Mouse (Mus musculus) thymus, postnatal 10 days (tissue): ENCODE data around the gene Dysf.

Experiments used
- DNase-seq, 2 experiments: peaks; one replicate each; pipeline ENCODE4 v3.0.0; 2021; ENCODE audit warnings: low spot score in 2 of 2

Gene Dysf

DNA sequence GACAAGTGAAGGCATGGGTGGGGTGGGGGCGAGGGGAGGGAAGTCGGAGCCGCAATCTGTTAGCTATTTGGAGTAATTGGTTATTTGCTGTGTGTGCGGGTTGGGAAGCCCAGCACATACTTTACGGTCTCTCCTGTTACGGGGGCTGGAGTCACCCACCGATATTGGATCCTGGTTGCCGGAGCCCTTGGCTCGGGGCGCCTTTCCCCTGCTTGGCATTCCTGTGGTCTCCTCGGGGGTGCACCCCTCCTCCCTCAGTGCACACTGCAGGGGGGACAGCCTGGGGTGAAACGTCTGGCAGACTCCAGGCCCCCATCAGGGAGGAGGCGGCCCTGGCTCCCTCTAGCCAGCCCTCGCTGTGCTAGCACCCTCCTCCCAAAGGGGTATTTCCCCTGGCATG lies 159.2 kb downstream of the Dysf start:
- no peak for DNase-seq

DNA sequence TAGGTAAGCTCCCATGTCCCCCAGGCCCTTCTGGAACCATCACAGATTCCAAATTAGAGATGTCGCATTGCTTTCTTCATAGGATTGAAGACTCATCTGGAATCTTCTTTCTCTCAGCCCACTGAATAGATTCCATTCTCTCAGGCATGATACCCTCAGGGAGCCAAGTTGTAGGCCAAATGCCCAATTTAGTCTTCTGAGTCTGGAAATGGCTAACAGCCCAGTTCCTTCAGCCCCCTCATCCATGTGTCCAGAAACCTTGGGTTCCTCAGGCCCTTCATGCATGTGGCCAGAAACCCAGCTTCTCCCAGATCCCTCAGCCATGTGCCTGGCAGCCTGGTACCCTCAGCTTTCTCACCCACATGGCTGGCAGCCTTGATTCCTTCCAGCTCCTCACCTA lies 160.2 kb downstream of the Dysf start:
- no peak for DNase-seq

DNA sequence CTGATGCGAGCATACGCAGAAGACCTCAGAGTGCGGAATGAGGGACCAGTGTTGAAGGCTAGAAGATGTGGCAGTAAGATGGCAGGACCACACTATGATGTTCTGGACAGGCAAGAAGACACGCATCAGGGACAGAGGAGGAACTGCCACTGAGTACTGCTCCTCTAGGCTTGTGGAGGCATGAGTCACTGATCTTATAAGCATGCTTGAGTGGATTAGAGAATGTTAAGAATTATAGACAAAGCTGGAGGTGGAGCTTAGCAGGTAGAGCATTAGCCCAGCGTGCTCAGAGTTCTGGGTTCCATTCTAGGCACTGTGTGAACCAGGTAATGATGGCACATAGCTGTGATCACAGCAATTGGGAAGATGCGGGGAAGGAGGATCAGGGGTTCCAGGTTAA lies 165.2 kb downstream of the Dysf start:
- no peak for DNase-seq

DNA sequence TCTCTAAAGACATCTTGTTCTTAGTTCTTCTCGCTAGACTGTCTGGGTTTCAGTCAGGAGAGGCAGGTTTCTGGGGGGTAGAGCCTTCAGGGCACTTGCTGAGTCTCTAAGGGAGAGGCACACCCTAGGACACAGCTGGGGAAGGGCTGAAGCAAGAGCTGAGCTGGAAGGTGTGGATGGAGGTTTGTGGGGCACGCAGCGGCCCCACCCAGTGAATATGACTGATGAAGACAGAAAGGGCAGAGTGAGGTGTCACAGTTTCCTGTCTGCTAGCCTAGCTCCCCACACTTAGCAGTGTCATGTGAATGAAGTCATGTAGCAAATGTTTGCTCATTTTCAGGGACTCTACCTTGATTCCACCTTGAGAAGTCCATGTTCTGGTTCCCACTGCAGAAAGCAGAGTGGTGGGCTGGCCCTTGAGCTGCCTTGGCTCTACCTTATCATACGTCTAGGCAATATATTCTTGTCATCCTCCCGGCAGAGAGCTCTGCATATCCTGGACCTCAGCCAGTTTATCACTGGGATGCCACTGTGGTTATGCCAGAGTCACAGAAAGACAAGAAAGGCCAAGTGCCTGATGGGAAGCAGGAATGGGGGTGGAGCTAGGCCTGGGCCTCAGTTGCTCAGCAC lies 170.5 kb downstream of the Dysf start:
- DNase-seq: peak in 1 of 2 experiments; percentile 34

DNA sequence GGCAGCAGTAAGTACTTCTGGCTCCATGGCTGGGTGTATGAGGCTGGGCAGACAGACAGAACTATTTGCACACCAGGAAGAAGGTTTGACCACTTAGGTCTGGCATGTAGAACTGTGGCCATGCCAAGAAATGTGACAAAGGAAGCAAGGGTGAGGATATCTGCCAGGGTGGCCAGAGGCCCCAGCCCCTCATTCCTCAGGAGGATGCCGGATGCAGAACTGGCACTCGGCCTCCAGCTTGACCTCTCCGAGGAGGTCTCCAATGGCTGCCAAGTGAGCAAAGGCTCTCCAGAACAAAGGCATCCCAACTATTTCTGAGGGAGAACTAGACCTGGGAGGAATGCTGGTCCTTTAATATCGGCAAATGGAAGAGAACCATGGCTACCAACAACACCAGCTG lies 173.1 kb downstream of the Dysf start:
- DNase-seq: no peak

DNA sequence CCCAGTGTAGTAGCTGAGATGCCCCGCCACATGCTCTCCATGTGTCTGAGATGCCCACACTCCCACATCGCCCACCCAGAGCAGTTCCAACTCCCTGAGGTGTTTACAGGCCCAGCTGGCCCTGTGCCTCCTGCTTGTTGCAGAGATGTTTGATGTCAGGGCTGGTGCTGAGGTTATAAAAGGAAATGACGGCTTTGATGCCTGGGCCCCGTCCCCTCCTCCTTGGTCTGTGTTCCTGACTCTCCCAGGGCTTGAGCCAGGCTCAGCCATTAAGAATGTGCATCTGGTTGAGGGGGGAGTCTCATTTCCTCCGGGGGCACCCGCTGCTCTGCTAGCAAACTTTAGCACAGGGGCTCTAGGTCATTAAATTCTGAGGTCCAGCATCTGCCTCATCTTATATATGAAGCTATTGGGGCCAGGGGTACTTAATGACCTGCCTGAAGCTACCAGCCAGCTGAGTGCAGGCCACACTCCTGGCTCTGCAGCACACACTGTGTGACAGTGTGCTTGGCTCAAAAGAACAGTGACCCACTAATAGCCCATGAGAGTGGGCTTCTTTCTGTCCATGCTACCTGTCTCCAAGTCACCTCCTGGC lies 183.4 kb downstream of the Dysf start:
- peak in 1 of 2 experiments; percentile 23 for DNase-seq

DNA sequence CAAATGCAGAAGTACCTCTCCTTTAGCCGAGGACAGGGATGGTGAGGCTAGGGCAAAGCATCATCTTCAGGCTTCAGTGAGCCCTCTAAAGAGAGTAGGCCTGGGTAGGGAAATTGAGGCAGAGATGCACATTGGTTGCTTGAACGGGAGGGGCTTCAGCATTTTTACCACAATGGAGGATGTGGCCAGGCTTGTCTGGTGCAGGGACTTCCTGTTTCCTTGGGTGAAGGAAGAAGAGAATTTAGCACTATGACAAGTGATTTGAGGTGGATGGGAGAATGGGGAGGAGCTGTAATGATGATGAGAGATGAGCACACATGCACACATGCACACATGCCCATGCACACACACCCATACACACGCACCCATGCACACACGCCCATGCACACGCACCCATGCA lies 188.1 kb downstream of the Dysf start:
- no peak for DNase-seq

DNA sequence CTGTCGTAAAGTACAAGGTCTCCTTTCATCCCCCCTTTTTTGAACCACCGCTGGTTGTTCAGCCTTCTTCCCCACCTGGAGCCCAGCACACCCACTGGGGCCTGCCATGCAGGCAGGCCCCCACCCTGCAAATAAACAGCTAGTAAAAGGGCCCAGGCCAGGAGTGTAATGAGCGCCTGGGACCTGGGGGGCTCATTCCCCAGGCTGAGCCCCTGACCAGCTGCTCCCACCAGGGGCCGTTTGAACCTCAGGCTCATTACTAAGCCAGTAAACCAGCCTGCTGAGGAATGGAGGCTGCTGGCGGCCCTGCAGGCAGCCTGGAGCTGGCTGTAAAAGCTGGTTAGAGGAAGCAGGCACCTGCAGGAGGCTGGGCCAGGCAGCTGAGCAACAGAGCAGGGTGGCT lies 189.4 kb downstream of the Dysf start:
- DNase-seq: peak; percentile 61 to 62

DNA sequence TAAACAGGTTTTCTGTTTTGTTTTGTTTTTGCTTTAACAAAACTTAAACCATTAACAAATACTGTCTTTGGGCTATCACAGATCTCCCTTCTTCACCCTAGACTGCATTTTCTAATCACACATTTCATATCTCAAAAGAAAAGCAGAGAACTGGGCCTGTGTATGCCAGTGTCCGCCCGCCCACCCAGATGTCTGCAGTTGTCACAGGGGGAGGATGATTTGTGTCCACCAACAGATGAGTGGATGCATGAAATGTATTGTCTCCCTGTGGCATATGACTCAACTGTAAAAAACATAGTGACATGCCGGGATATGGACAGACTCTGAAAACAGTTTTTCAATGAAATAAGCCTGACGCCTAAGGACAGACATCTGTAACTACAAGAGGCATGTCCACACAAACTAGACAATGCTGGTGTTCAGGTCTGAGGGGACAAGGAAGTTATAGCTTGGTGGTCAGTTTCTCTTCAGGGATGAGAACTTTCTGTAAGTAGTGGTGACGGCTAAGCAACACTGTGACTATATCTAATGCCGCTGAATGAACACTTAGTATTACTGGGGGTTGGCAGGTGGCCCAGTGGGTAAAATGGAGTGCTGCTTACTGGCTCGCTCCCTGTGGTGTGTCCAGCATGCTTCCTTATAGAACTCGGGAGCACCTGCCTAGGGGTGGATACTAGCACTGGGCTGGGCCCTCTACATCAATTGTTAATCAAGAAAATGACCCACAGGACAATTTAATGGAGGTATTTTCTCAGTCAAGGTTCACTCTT lies 193.5 kb downstream of the Dysf start:
- DNase-seq: no peak

DNA sequence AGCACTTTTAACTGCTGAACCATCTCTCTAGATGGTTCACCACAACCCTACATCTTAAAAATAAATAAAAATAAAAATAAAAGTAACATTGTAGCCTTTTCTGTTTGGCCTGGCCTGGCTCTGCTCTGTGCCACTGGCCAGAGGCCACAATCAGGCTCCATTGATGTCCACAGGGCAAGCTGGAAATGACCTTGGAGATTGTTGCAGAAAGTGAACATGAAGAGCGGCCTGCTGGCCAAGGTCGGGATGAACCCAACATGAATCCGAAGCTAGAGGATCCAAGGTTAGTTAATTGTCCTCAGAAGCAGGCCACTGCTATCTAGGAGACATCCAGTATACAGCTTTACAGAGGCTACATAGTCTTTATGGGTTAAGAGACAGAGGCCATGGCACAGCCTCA lies 197.2 kb downstream of the Dysf start:
- DNase-seq: no peak

DNA sequence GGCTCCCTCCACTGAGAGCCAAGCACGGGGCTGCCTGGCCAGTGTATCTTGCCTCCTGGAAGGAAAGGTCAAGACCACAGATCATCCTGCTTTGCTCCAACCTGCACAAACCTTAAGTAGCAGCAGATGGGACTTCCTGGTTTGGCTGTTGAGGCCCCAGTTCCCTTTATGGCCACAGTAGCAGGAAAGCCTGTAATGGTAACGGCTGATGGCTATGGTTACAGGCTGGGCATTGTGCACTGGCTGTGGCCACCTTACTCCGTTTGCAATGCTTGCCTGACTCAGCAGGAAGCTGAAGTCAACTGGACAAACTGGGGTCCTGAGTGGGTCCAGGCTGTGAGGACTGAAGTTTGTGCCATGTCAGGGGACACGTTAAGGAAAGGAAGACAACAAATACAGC lies 200.2 kb downstream of the Dysf start:
- DNase-seq: no peak

DNA sequence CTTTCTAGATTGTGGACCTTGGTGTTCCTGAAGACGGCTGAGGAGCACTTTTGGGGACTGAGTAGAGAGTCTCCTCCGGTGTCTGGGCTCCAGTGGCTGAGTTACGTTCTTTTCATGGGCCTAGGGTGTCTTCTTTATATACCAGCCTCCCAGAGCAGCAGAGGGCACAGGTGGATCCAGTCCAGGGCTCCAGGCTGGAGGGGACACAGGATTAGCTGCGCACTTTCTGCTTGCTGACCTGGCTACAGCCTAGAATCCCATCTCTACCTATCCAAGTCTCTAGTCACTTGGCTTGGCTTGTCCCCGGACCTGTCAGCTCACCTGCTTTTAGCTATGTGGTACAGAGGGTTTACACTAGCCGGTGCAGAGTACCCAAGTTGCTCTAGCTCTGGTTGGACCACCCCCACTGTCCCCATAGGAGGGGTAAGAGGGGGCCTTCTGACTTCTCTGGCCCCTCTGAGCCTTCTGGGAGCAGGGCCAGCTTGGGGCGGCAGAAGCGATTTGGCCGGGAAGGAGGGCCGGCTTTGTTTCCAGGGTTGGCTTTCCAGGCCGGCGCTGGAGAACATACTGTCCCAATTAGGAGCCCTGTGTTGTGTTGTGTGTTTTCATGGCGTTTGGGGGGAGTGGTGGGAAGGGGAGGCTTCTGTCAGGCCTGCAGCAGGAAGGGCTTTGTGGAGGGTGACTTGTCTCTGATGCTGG lies 201.5 kb downstream of the Dysf start:
- DNase-seq: no peak

DNA sequence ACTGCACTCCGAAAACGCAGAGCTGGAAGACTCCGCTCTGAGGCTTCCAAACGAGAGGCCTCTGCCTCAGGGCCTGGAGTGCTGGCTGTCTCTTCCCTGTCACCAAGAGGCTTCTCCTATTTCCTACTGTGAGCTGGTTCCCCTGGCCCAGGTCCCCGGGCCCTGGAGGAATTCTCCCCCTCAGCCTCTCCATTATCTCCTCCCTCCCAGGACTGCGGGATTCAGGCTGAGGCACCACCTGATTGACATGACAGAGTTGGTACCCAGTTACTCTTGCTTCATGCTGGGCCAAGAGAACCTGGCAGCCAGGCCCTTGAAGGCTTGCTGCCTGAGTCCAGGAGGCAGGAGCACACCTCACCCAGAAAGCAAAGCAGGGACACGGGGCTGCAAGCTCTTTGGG lies 203.1 kb downstream of the Dysf start:
- no peak for DNase-seq

DNA sequence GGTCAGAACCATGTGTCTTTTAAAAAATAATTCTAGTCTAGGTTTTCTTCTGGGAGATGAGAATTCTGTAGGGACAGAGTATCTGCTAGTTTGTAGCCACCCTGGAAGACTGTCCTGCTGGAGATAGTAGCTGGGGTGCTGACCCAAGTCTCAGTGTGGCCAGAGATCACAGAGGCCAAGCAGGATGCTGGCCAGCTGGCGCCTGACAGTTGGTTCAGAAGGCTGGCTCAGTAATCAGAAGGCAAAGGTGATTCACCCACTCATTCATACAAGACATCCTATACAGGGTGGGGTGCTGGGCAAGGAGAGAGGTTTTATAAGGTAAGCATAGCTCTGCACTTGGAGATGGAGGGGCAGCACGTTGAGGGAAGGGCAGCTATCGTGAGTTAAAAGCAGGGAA lies 204.7 kb downstream of the Dysf start:
- no peak for DNase-seq

DNA sequence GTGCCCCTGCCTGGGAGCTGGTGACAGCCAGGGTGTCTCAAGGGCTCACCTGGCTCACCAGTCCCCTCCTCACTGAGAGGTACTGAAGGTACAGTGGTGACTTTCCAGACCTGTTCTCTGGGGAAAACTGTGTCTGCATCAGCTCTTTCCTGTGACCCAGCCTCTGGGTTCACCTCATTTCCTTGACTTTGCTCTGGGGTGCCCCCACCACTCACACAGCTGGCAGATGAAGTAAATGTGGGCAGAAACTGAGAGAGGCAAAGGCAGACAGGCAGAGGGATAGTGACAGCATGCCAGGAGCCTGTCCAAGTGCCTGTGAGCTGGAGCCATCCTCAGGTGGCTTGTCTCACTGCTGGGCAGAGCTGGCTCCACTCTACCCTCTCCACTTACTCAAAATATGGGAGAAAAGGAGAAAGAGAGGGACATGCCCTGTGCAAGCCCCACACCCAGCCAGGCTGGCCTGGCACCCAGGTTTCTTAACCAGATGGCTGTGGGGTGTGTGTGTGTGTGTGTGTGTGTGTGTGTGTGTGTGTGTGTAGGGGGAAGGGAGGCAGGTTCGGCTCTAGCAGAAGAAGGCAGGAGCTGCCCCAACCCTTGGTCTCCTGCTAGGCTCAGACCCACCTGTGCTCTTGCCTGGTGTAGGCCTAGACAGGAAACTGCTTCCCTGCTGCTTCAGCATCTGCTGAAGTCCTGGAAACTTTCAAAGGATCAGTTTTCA lies 209.0 kb downstream of the Dysf start:
- DNase-seq: peak; percentile 65 to 66

DNA sequence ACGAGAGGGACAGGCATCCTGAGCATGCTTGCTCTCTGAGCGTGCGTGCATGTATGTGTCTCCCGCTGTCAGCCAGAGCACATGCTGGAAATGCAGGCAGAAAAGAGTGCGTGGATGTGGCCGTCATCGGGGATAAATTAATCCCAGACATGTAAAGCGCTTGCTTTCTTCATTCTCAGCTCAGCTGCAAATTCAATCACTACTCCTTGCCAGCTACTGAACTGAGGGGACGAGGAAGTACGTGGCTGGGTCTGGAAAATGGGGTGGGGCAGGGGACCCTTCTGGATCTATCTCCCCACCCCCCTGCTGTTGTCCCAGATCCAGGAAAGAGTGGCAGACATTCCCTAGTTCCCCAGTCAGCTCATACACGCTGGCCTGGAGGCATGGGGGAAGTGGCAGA lies 210.7 kb downstream of the Dysf start:
- no peak for DNase-seq

DNA sequence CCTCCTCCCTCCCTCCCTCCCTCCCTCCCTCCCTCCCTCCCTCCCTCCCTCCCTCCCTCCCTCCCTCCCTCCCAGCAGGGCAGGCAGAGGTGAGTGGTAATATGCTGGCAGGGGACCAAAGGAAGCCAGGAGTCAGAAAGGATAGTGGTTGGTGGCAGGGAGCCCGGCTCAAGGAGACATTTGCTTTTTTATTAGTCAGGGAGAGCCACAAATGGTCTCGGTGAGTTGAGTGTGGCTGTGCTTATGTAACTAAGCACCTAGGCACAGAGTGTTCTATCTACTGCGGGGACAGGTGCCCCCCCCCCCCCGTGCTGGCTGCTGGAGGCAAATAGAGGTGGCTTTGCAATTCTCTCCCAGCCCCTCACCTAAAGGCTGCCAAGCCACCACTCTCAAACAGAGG lies 216.5 kb downstream of the Dysf start:
- no peak for DNase-seq

DNA sequence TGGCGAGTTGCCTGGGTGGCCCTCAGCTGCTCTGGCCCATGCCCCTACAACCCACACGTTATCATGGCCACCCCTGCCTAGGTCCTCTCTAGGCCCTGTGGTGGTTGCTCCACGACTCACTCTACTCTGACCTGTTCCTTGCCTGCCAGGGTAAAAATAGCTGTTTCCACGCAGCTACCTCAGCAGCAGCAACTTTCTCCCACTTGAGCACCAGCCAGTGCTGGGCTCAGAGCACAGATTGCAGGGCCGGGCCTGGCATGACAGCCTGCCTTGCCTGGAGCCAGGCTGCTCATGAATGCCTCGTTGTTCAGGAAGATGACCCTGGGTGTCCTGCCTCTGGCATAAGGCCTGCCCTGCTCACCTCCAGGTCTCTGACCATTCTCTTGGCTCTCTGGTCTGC lies 217.2 kb downstream of the Dysf start:
- DNase-seq: no peak

DNA sequence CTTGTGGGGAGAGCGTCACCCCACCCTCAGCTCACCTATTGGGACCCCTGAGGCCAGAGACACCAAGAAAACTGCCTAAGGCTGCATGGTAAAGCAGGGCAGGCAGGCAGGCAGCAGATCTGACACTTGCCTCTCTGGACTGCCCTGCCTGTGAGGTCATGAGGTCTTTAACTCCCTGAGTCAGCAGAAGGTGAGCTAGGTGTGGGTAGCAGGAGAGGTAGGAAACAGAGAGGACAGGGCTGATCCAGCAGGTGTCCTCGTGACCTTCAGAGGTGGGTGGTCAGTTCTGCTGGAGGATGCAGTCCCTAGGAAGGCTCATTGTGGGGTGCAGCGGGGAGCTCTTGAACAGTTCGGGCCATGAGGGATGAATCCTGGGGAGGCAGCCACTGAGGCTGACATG lies 219.8 kb downstream of the Dysf start:
- no peak for DNase-seq

DNA sequence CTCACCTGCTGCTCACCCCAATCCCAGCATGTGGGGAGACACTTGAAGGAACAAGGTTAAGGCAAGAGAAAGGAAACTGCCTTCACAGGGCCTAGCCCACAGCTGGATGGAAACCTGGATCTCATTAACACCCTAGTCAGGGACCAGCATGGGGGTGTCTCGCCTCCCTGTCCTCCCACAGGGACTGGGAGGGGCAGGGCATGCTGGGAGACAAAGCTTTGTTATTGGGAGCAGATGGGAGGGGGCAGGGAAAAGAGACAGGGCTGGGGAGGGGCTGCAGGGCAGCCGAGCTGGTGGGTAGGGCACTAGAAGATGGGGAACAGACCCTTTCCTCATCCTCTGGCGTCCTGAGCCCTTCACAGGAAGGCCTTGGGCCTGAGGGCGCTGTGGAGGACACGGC lies 220.4 kb downstream of the Dysf start:
- no peak for DNase-seq

DNA sequence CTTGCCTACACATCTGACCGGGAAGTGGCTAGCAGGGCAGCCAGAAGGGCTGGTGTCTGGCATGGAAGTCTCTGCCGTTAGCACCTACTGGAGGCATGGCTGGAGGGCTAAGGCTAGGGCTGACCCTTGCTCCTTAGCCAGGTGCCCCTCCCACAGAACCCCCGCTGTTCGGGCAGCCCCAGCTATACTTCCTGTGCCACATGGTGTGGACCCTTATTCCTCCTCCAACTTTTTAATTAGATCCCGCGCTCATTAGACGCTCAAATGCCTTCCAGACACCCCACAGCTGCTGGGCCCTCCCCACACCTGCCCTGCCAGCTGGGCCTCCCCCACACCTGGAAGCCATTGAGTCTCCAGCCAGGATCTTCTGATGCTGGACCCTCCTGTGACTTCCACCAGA lies 221.3 kb downstream of the Dysf start:
- DNase-seq: no peak

DNA sequence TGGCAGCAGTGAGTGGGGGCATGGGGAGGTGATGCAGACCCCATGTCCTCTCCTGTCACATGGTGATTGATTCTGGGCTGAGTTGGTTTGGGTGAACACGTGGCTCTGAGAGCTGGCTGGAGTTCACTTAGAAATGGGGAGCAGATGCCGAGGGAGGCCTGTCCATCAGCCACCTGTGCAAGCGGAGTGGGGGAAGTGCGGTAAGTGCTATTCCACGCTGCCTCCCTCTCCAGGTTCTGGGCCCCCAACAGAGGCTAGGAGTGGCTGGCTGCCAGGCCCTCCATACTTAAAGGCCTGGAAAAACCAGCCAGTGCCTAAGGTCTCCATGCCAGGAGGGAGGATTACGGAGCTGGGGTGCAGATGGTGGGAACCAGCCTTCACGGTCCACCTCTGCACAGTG lies 222.7 kb downstream of the Dysf start:
- no peak for DNase-seq
